Mouse (Mus musculus) hindbrain, postnatal 0 days (tissue): ENCODE measurements around the gene Olfr44. TPM values are rescaled to one million over a fixed set of nuclear protein-coding genes. Genes with fewer than 3 reads are reported as not detected.

Experiments used
- ATAC-seq: fragments of 200-750 bp; cut with Nextera tagmentation; 2 replicates; pipeline ENCODE4 v1.8.0; 2017; ENCODE audit warnings: mild to moderate bottlenecking, moderate TSS enrichment, moderate library complexity
- DNase-seq: peaks from one replicate; pipeline ENCODE4 v3.0.0-alpha.2; 2015; ENCODE audit warnings: low spot score
- H3K27ac ChIP-seq: fragments of 300-500 bp; sonication (generic); 2 replicates; pipeline ENCODE4 v1.5.1; 2014; ENCODE audit warnings: mild to moderate bottlenecking
- H3K27me3 ChIP-seq: fragments of 300-500 bp; sonication (generic); 2 replicates; pipeline ENCODE4 v1.6.1; 2014; ENCODE audit warnings: low read length, mixed read lengths; ENCODE audit not compliant: insufficient read depth
- H3K36me3 ChIP-seq: fragments of 300-500 bp; sonication (generic); 2 replicates; pipeline ENCODE4 v1.6.1; 2014; ENCODE audit warnings: low read length, mixed read lengths; ENCODE audit not compliant: insufficient read depth
- H3K4me1 ChIP-seq: fragments of 300-500 bp; sonication (generic); 2 replicates; pipeline ENCODE4 v1.6.1; 2014; ENCODE audit warnings: antibody characterized with exemption, low read length, mixed read lengths; ENCODE audit not compliant: insufficient read depth
- H3K4me2 ChIP-seq: fragments of 300-500 bp; sonication (generic); 2 replicates; pipeline ENCODE4 v1.6.1; 2014; ENCODE audit warnings: low read depth, mild to moderate bottlenecking, low read length, moderate library complexity, mixed read lengths
- H3K4me3 ChIP-seq: fragments of 300-500 bp; sonication (generic); 2 replicates; pipeline ENCODE4 v1.5.1; 2014; ENCODE audit warnings: low read length
- H3K9ac ChIP-seq: fragments of 300-500 bp; sonication (generic); replicated peaks from 2 replicates; pipeline ENCODE4 v1.6.1; 2014; ENCODE audit warnings: mild to moderate bottlenecking, low read length, moderate library complexity, mixed read lengths
- H3K9me3 ChIP-seq: fragments of 300-500 bp; sonication (generic); 2 replicates; pipeline ENCODE4 v1.6.1; 2016; ENCODE audit warnings: low read length, mixed read lengths
- CTCF ChIP-seq: IDR thresholded peaks from 2 replicates; pipeline ENCODE4 v1.5.1; 2016; ENCODE audit warnings: antibody characterized with exemption, control low read depth, low read depth
- WGBS: fragments of 180-500 bp; shearing (Covaris S2); extraction: QIAGEN DNeasy Blood & Tissue Kit; methylation state at CpG from one replicate; pipeline ENCODE4 v1.1.7; 2014; 5-methylcytosine and 5-hydroxymethylcytosine counted together
- polyA plus RNA-seq: library from polyadenylated mRNA; unstranded; fragments of >200 nt; fragmentation: Nextera tagmentation; extraction: Ambion mirVana; gene quantifications from 2 replicates; pipeline ENCODE4 v1.2.1, GENCODE M21; 2015
- total RNA-seq: library from RNA; depleted of rRNA; stranded (reverse); fragments of >200 nt; gene quantifications from 2 replicates; pipeline ENCODE4 v1.2.3, GENCODE M21; 2014; rRNA removed

Olfr44 gene
- total and polyA plus RNA-seq, 2 experiments from 2014 or later = not detected

DNA sequence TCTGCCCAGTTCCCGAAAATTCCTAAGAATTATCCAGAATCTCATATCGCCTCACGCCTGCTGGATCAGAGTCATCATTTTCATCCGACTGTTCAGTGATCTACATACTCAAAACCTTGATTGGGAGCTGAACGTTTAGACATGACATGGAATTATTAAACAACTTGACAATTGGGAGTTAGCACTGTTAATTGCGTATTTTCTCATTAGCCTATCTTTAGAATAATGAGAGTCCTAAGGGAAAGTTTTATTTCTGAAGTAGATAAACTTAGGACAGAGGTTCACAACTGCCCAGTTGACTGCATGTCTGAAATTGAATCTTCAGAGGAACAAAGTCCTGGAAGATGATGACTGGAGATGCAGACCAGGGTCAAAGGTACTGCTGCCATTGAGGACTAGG, 37.4 kb downstream of the Olfr44 start, which contains the start of gene Olfr954:
TSS of gene Olfr954 (plus strand) at position 301 of the 400 bp plus-strand sequence.
- Histone ChIP-seq H3K4me1 (no peaks in the 10 kb centered on the region), H3K36me3 (no peaks in the 10 kb centered on the region), H3K9me3 (no peaks in the 10 kb centered on the region), H3K4me2 (no peak within 1 kb of the TSS), H3K27me3 (no peaks in the 10 kb centered on the region), H3K27ac (no peak within 1 kb of the TSS), H3K4me3 (no peak within 1 kb of the TSS), H3K9ac (no peak within 1 kb of the TSS)
- DNase-seq = no peak
- no peak for ATAC-seq
- no peak for TF ChIP-seq CTCF
- 86% methylated on average over 6 of the region's 6 CpGs for WGBS

Other genes starting within 250 kb of the Olfr44 start
- not detected in 2 replicates for gene Olfr1537, start 244.0 kb downstream of the Olfr44 start, total RNA-seq
- not detected in 2 replicates for gene Olfr1537, start 244.0 kb downstream of the Olfr44 start, polyA plus RNA-seq
- not detected in 2 replicates for gene Olfr945, start 217.2 kb downstream of the Olfr44 start, total RNA-seq
- not detected in 2 replicates for gene Olfr945, start 217.2 kb downstream of the Olfr44 start, polyA plus RNA-seq
- not detected in 2 replicates for gene Olfr948, start 167.9 kb downstream of the Olfr44 start, total RNA-seq
- not detected in 2 replicates for gene Olfr948, start 167.9 kb downstream of the Olfr44 start, polyA plus RNA-seq
- gene Olfr951, start 106.6 kb downstream of the Olfr44 start, total RNA-seq = not detected in 2 replicates
- gene Olfr951, start 106.6 kb downstream of the Olfr44 start, polyA plus RNA-seq = not detected in 2 replicates
- not detected in 2 replicates for gene Olfr952, start 66.8 kb downstream of the Olfr44 start, total RNA-seq
- not detected in 2 replicates for gene Olfr952, start 66.8 kb downstream of the Olfr44 start, polyA plus RNA-seq
- not detected in 2 replicates for gene Olfr954, start 37.3 kb downstream of the Olfr44 start, total RNA-seq
- not detected in 2 replicates for gene Olfr954, start 37.3 kb downstream of the Olfr44 start, polyA plus RNA-seq
- not detected in 2 replicates for gene Olfr955, start 22.1 kb downstream of the Olfr44 start, total RNA-seq
- gene Olfr955, start 22.1 kb downstream of the Olfr44 start, polyA plus RNA-seq = not detected in 2 replicates
- not detected in 2 replicates for gene Olfr957, start 21.8 kb upstream of the Olfr44 start, total RNA-seq
- not detected in 2 replicates for gene Olfr957, start 21.8 kb upstream of the Olfr44 start, polyA plus RNA-seq
- not detected in 2 replicates for gene Olfr958, start 60.1 kb upstream of the Olfr44 start, total RNA-seq
- gene Olfr958, start 60.1 kb upstream of the Olfr44 start, polyA plus RNA-seq = not detected in 2 replicates
- gene Olfr959, start 81.6 kb upstream of the Olfr44 start, total RNA-seq = 3.6 TPM in 1 of 2 replicates, not detected in the other
- not detected in 2 replicates for gene Olfr959, start 81.6 kb upstream of the Olfr44 start, polyA plus RNA-seq
- 234 and 241 TPM in 2 replicates for gene AW551984, start 110.4 kb upstream of the Olfr44 start, total RNA-seq
- gene AW551984, start 110.4 kb upstream of the Olfr44 start, polyA plus RNA-seq = 170 and 185 TPM in 2 replicates
- not detected in 2 replicates for gene Olfr148, start 116.7 kb upstream of the Olfr44 start, total RNA-seq
- not detected in 2 replicates for gene Olfr148, start 116.7 kb upstream of the Olfr44 start, polyA plus RNA-seq
- not detected in 2 replicates for gene Olfr960, start 127.4 kb upstream of the Olfr44 start, total RNA-seq
- gene Olfr960, start 127.4 kb upstream of the Olfr44 start, polyA plus RNA-seq = not detected in 2 replicates
- gene Olfr961, start 151.1 kb upstream of the Olfr44 start, total RNA-seq = not detected in 2 replicates
- gene Olfr961, start 151.1 kb upstream of the Olfr44 start, polyA plus RNA-seq = not detected in 2 replicates
- gene Olfr963, start 173.2 kb upstream of the Olfr44 start, total RNA-seq = not detected in 2 replicates
- gene Olfr963, start 173.2 kb upstream of the Olfr44 start, polyA plus RNA-seq = not detected in 2 replicates
- not detected in 2 replicates for gene Olfr149, start 213.1 kb upstream of the Olfr44 start, total RNA-seq
- gene Olfr149, start 213.1 kb upstream of the Olfr44 start, polyA plus RNA-seq = not detected in 2 replicates
- gene Olfr965, start 217.4 kb upstream of the Olfr44 start, total RNA-seq = not detected in 2 replicates
- gene Olfr965, start 217.4 kb upstream of the Olfr44 start, polyA plus RNA-seq = not detected in 2 replicates
- gene Olfr150, start 237.0 kb upstream of the Olfr44 start, total RNA-seq = not detected in 2 replicates
- gene Olfr150, start 237.0 kb upstream of the Olfr44 start, polyA plus RNA-seq = not detected in 2 replicates